Mouse (Mus musculus) myocyte (in vitro differentiated cells): ENCODE measurements around the gene Adra2b.

Source experiments
- CEBPB ChIP-seq: IDR thresholded peaks from 2 replicates; pipeline ENCODE4 v1.6.1; 2011; ENCODE audit warnings: mild to moderate bottlenecking, moderate library complexity; ENCODE audit not compliant: poor library complexity, insufficient read depth, severe bottlenecking
- MYOD1 ChIP-seq, 3 experiments: IDR thresholded peaks; one replicate each; pipeline ENCODE4 v1.6.1; 2011; ENCODE audit warnings: control low read depth in 2 of 3, low read depth in 2 of 3, mild to moderate bottlenecking in 2 of 3, moderate library complexity in 1 of 3; ENCODE audit not compliant: insufficient read length in 2 of 3, control insufficient read depth in 1 of 3
- POLR2A ChIP-seq: IDR thresholded peaks from one replicate; pipeline ENCODE4 v1.6.1; 2011; ENCODE audit warnings: low read depth, mild to moderate bottlenecking, control low read depth, moderate library complexity; ENCODE audit not compliant: insufficient read length
- POLR2AphosphoS2 ChIP-seq: IDR thresholded peaks from one replicate; pipeline ENCODE4 v1.6.1; 2011; ENCODE audit warnings: low read depth, control low read depth; ENCODE audit not compliant: insufficient read length
- TCF3 ChIP-seq: IDR thresholded peaks from one replicate; pipeline ENCODE4 v1.6.1; 2011; ENCODE audit warnings: low read depth, control low read depth; ENCODE audit not compliant: insufficient read length
- USF1 ChIP-seq: IDR thresholded peaks from one replicate; pipeline ENCODE4 v1.6.1; 2011; ENCODE audit warnings: low read depth, mild to moderate bottlenecking, control low read depth, moderate library complexity

DNA sequence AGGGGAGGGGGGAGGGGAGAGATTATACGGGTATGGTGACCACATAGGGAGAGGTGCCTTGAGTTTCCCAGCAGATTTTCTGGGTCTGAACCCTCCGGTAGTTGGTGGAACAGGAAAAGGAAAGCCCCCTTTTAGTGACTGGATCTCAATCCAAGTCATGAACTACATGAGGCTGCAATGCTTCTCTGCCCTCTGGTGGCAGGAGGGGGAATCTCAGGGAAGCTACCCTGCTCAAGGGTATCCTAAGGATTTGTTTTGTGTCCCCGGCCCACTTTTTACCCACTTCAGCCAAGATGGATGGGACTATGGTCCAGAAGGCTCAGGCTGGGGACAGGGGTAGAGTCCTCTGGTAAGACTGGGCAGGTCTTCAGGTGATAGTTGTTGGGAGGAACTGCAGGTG lies 21.8 kb upstream of the Adra2b start:
- TF ChIP-seq USF1 (no peak), MYOD1 (IDR thresholded peaks at IDR 0.05; ENCODE audit: control insufficient read depth in 1 of 3, insufficient read length in 2 of 3, low read depth in 2 of 3) (no peak), POLR2AphosphoS2 (no peak), POLR2A (no peak), CEBPB (no peak), TCF3 (no peak)
